Mouse (Mus musculus): Measurements from ENCODE around the gene Arrdc2.

Gene Arrdc2

DNA sequence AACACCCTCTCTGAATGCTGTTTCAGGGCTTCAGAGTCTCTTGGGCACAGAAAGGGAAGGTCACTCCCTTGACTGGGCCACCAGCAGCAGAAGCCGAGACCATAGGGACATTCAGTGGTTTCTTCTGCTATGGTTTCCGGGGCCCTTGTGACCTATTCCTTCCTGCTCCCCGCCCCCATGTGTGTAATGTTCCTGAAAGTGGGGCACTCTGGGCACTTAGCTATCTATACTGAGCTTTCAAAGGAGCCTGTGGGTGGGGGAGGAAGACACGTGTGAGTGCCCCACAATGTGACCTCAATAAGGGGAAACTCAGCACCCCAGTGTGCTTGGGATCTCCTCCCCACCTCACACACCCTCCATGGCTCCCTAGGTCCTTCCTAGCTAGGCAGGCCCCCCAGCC is 33.0 kb downstream of the Arrdc2 start:
- peak; percentile 98 for DNase-seq

DNA sequence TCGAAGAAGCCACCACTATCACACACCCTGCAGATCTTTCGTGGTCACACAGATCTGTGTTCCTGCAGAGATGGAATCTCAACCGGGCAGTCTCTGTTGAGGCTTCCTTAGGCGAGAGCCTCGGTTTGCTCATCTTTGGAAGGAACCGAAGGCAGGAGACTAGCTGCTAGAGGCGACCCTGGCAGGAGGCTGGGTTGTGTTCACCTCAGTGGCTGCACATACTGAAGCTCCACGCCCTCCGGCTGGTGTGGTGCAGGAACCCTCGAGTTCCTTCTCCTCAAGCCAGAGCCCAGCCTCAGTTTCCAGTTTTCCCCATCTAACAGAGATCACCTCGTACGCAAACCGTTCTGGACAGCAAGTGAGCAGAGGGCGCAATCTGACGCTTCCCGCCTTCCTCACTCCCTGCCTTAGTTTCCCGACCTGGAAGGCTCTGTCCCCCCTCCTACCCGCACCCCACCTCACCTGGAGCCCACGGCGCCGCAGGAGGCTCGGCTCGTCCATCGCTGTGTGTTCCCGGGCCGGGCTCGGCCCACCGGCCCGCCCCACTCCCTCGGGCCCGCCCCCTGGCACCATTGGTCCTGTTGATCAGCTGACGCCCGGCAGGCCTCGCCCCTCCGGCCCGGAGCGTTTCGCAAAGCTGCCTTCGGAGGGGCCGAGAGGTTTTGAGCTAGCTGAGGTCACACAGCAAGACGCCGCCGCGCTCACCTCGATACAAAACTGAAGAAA is 34.9 kb downstream of the Arrdc2 start, which contains the start of gene Mast3:
Gene Mast3, minus strand, starts transcription at position 574 of the 726 bp plus-strand sequence.
- peak; percentile 99 for DNase-seq

DNA sequence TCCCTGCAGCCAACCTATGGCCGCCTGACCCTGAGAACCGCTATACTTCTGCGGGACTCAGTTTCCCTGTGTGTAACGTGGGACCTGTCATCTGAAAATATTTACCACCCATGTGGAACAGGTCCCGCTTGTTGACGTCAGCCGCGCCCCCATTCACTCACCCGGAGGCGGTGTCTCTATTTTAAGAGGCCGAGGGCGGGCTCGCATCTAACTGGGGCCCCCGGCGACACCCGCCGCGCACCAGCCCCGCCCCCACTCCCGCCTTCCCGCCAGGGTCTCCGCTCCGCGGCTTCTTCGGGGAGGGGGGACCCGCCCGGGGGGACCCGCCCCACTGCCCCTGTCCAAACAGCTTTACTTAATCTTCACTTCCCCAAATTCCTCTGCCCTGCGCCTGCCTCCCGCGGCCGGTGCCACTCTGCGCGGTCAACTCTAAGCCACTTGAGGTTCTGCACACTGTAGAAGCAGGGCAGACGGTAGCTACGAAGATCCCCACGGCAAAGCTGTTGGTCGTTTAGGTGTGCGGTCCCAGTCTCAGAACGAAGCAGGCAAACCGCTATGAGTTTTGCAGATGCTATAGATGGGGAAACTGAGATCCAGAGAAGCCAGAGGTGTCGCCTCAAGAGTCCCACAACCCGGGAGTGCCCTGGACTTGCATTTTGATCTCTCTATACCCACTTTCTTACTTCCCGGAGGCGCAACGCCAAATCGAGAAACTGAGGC is 35.6 kb downstream of the Arrdc2 start:
- peak; percentile 97 for DNase-seq

DNA sequence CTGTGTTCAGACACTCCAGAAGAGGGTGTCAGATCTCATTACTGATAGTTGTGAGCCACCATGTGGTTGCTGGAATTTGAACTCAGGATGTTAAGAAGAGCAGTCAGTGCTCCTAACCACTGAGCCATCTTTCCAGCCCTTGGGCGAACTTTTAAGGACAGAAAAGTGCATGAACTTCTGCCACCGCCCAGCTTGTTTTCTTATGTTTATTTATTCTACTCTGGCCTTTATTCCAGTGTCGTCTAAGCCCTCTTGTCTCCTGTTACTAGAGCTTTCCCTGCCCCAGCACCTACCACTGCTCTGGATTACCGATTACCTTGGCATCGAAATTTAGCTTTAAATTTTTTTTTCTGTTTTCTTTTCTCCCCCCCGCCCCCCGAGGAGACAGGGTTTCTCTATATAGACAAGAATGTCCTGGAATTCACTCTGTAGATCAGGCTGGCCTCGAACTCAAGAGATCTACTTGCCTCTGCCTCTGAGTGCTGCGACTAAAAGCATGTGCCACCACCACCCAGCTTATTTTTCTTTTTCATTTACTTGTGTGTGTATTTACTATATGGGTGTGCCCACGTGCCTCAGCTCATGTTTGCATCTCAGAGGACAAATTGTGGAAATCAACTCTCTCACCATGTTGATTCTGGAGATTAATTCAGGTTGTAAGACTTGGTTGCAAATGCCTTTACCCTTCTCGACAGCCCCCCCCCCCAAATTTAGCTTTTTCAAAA is 36.6 kb downstream of the Arrdc2 start:
- no peak for DNase-seq

DNA sequence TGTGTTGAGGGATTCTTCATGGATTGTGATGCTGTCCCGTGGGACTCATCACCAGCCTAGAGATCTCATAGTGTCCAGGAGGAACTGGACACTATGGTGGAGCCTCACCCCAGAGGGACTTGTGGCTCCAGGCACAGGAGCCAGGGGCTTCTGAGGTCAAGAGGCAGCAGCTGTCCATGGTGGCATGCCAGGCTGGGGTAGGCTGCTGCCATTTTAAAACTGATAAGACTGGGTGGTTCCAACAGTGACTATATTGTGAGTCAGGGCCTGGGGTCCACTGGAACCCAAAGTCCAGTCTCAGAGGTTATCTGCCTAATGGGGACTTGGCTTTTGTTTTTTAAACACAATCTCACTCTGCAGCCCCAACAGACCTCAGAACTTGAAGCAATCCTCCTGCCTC is 37.7 kb downstream of the Arrdc2 start:
- no peak for DNase-seq

DNA sequence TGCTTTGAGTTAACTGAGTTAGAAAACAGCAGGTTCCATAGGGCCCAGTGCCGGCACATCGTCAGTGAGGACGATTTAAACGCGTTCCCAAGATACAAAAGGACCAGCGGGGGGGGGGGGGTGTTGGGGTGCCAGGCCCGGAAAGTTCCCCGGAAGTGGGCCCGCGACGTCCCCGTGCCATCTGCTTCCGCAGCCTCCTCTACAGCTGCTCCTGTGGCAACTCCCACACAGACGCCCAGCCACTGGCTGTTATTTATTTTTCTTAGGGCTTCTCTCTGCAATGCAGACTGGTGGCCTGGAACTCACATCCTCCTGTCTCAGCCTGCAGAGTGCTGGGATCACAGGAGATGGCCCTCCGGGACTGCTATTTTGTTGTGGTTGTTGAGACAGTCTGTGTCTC is 38.4 kb downstream of the Arrdc2 start:
- DNase-seq, result peak; percentile 94

DNA sequence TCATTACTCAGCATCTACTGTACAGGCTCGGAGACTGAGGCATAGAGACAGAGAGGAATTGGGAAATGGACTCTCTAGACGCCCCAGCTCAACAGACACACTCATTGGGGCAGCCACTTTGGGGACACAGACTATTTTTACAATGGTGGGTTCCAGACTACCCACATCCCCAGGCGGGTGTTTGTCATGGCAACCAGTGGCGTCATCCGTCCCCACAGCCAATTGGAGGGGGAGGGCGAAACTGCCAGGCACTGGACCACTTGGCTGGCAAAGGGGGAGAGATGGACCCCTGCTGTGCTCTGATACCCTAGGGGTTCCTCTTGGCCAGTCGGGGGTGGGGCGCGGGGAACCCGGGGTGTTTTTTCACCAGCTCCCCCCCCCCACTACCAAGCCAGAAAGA is 38.9 kb downstream of the Arrdc2 start:
- no peak for DNase-seq

DNA sequence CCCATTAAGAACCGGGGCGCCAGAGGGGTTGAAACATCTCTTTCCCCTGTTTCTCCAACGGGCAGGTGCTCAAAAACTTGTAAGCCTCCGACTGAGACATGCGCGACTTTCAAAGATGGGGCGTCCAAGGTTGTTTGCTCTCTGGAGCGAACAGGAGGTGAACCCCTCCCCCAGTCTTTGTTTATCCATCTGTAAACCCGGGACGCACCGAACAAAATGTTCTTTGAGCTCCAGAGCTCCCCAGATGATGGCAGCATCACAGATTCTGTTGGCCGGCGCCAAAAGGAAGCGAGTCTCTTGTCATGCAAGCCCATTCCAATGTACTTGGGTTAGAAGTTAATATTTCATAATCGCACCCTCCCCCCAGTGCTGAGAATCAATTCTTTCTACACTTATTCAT is 41.2 kb downstream of the Arrdc2 start:
- DNase-seq, result peak; percentile 98

DNA sequence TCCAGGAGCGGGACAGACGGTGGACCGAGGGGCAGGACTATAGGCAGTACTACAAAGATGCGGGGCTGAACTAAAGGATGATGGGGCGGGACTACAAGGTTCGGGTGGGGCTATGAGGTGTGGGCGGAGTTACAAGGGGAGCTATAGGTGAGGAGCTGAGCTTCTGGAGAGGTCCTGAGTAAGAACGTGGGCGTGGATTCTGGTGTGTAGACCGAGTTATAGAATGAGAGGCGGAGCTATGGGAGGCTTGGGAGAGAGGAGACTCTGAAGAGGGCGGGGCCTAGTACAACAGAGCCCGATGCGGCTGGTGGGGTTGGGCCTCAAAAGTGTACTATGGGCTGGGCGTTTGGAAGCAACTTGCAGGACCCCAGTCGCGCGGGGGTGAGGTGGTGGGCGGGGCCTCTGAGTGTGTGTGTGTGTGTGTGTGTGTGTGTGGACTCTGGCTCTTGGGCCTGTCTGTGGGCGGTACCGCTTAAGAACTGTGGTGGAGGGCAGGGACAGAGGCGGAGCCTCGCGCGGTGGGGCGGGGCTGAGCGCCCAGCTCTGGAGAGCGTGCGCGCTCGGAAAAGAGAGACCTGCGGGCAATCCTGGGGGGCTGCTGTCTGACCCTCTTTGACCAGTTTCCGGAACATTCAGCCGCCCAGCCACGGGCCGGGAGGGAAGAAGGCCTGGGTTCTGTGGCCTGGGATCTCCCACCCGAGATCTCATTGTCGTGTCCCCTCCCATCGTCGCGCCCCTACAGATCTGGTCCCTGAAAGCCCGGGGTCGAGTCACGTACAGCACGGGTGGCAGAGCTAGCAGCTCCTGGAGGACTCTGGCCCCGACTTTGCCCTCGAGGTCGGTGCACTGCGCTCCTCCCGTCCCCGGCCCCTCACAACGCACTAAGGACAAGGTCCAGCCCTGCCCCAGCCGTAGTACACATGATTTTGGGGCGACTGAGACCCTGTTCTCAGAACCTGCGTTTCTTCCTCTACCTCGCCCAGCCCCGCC is 42.1 kb downstream of the Arrdc2 start:
- DNase-seq, result peak; percentile 99

DNA sequence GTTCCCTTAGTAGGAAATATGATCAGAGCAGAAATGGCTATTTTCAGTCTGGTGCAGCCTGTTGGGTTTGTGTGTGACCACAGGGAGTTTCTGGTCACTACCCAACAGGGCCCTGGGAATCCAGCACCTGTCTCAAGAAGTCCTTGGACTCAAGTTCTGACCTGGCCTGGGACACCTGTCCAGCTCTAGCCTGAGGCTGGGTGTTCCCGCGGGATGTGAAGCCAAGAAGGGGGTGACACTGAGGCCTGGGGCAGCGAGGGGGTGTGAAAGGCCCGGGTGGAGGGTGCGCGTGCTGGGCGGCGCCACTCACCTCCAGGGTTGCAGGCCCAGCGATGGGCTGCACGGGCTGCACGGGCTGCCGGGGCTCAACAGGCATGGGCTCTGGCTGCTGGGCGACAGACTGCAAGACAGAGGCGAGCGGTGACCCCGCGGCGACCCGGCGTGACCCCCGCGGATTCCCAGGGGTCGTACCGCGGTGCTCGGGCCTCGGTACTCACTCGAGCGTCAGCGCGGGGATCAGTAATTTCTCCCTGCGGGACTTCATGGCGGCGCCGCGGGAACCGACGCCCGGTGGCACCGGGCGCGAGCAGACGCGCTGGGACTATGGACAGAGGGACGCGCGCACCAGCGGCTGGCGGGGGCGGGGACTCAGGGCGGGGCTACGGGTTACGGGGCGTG is 43.0 kb downstream of the Arrdc2 start:
- DNase-seq, result peak; percentile 99

DNA sequence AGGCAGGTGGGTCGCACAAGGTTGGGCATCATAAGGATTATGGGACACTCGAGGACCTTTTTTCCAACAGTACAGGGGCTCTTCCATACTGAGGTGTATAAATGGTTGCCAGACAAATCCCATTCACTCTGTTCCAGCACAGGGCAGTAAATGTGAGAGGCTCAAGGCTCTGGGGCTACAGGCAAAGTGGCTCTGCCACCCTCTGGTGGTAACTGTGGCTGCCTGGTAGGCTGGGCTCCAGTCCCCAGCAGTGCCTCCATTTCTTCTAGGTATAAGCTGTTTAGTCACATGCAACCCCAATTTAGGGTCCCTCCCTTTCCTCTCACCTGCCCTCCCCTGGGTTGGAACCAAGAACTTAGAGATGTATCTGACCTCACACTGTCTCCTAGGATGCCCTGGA is 44.1 kb downstream of the Arrdc2 start:
- no peak for DNase-seq

DNA sequence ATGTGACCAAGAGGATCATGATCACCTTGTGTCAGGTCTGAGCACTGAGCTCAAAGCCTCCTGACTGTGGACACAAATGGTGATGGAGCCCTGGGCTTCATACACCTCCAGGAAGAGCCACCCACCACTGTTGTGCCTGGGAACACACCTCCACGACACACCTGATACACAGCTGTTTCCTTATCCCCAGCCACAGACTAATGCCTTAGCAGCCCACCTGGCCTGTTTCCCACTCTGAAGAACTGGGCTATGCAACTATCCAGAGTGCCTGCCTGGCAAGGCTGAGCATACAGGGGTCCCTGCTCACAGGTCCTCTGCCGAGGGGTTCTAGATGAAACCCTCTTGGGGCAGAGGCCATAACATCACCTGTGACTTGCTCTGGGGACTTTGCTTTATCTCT is 45.3 kb downstream of the Arrdc2 start:
- DNase-seq, result no peak

DNA sequence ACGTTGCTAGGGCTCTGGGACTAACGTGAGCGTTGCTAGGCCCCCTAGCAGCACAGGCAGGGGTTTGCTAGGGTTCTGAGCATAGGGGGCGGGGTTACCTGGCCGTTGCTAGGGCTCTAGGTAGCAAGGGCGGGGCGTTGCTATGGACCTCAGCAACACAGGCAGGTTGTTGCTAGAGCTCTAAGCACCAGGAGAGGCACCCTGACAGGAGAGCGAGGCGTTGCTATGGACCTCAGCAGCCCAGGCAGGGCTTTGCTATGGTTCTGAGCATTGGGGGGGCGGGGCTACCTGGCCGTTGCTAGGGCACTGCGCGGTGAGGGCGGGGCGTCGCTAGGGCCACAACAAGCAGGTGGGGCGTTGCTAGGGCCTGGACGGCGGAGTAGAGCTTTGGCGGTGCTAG is 46.8 kb downstream of the Arrdc2 start:
- no peak for DNase-seq

DNA sequence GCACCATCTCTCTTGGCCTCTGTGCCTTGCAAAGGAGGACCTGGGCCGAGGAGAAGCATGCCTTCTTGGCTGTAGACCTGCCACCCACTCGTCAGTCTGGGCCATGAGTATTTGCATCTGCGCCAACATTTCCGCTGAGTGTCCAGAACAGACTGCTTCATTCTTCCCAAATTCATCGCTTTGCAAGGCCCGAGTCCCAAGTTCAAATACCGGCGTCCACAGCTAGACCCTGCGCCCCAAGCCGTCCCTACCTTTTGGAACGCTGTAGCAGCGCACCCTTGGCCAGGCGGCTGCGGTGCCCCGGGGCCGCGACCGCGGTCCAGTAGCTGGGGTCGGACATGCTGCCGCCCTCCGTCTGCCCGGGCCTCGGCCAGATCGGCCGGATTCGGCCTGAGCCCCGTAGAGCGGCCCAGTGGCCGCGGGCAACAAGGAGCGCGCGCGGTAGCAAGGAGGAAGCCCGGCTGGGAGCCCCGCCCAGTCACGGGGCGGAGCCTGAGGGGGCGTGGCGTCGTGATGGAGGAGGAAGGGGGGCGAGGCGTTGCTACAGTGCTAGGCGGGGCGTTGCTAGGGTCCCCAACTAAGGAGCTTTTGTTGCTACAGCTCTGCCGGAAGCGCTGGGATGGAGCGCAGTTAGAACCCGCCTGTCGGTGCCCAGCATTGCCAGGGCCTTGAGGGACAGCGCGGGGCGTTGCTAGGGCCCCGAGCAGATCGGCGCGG is 47.4 kb downstream of the Arrdc2 start:
- peak; percentile 100 for DNase-seq

DNA sequence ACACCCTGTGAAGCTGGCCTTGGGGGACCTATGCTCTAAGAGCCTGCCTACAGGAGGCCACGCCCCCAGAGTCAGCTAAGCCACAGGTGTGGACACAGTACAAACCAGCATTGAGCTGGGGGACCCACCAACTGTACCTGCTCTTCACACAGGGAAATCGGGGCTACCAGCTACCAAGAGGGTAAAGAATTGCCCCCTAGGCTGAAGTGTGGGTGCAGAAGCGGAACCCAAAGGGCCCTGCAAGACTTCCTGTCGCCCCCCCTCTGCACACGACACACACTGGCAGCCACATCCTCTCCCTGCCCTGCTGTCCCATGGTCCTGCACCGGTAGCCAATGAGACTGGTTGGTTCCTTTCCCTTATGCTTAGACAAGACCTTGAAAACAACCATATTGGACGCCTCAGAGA is 48.2 kb downstream of the Arrdc2 start:
- DNase-seq, result peak; percentile 98

DNA sequence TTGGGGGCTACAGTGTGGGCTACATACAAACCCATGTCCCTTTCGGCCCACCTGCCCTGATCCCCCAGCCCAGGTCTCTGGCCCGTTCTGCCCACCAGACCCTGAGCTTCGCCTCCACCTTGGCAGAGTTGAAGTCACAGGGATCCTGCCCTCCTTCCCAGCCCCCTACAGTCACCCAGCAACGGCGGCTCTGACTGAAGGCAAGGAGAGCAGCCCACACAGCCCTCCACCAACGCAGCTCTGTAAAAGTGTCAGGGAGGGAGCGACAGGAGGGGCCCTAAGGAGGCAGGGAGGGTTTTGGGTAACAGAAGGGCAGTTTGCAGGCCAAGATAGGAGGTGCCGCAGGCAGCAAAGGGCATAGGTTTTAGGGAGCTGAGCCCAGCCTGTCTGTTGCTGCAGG is 48.7 kb downstream of the Arrdc2 start:
- DNase-seq, result no peak

DNA sequence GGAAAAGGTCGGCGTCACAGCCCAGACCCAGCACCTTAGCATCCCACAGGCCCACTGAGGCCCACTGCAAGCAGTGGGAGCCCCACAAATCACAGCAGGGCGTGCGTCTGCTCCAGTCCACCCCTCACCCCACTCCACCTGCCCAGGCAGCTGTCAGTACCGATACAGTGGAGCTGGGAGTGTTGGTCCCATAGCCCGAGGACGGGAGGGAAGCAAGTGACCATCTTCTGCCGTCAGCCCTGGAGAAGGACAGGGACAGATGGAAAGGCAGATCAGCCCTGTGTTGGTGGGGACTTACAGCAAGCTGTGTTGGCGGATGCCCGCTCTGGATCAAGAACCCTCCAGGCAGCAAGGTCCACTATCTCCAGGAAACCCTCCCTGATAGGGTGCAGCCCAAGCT is 50.5 kb downstream of the Arrdc2 start:
- no peak for DNase-seq

DNA sequence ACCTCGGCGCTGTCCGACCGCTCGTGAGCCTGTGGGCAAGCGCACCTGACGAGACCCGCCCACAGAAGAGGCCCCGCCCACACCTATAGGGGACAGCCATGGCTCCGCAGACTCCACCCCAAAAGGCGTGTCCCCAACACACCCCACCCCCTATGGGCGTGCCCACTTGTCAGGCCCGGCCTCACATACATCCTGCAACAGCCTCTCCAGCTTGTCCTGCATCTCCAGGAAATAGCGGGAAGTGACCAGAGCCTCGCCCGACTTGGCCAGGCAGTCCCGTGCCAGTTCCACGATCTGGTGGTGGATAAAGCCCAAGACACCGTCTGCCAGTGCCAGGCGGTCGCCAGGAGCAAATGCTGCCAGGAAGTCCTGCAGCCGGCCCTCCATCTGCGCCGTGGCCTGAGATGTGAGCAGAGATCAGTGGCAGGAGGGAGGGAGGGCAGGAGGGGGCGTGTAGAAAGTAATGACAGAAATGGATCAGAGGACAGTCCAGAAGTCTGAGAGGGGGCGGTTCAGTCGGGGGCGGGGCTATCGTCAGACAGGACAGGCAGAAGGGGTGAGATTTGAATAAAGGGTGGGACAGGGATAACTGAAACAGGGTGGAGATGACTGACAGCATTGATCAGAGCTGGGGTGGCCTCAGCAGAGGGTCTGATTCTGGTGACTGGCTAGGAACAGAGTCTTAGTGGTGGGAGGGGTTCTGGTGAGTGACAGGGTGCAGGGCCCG is 51.4 kb downstream of the Arrdc2 start:
- DNase-seq, result no peak

DNA sequence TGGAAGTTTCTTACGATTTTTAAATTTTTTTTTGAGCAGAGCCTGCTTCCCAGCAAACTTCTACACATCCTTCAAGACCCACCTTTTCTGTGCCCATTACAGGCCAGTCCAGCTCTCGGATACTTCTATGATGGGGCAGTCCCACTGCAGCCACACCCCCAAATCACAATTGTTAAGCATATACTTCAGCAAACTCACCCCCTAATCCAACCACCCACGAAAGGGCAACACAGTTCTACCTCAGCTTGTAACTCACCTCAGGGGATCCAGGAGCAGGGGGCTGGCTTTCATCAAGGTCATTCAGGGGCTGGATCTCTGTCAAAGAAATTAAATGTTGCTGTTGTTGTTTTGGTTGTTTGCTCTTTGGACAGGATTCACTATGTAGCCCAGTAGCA is 52.5 kb downstream of the Arrdc2 start:
- DNase-seq, result no peak

DNA sequence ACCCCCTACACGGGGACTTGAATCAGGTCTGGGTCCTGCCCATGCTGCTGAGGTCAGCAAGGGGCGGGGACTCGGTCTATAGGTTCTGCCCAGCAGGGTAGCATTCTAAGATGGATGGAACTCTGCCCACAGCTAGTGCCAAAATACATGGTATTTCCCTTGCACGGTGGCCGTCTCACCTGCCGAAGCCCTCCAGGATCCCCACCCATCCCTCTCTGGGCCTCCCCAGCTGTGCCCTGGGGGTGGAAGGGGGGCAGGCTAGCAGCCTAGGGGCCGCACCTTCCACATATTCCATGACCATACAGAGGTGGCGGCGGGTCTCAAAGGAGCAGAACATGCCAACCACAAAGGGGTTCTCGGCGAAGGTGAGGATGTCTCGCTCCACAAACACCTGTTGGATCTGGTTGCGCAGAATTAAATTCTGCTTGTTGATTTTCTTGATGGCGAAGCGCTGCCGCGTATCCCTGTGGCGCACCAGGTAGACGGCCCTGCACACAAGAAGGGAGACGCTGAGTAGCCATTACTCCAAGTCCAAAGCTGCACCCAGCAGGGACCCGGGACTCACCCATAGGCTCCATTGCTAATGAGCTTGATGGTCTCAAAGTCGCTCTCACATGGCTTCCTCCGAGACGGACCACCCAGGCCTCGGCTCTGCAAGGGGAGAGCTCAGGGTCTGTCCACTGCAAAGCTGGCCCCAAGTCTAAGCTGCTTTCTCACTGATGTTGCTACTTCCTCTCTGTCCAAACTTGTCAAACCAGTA is 53.0 kb downstream of the Arrdc2 start:
- DNase-seq, result no peak
